Mouse (Mus musculus) gastrocnemius, adult 8-10 months (tissue): ENCODE results near the gene Uggt2. TPM values are rescaled to one million over a fixed set of nuclear protein-coding genes. Genes with fewer than 3 reads are reported as not detected.

Experiments used
- total RNA-seq, 4 experiments: library from RNA; stranded (reverse); gene quantifications; 2 replicates each; pipeline ENCODE4 v1.2.4; 2022

Uggt2 gene
- total RNA-seq, 4 experiments from 2014 or later = 6.6 to 8.7 (median 7.8) TPM

Other genes starting within 250 kb of the Uggt2 start
- gene Dzip1, start 174.0 kb downstream of the Uggt2 start, total RNA-seq = 1 to 10 TPM; 1.4 to 1.7 (median 1.6) TPM
- gene Dnajc3, start 161.5 kb downstream of the Uggt2 start, total RNA-seq = 10 to 100 TPM; 15.9 to 21.0 (median 19.1) TPM
- under 1 TPM in 1 of 4 experiments, not detected in 3; 0.27 TPM for gene Hs6st3, start 38.9 kb upstream of the Uggt2 start, total RNA-seq